Mouse (Mus musculus) embryonic facial prominence, embryonic 15.5 days (tissue): ENCODE data around the gene Fam111a. TPM values are rescaled to one million over a fixed set of nuclear protein-coding genes. Genes with fewer than 3 reads are reported as not detected.
A peak's percentile ranks its signal among the peaks of the same experiment; 100 is the strongest.

ENCODE experiments used
- ATAC-seq: fragments of 200-750 bp; cut with Nextera tagmentation; 2 replicates; pipeline ENCODE4 v1.8.0; 2017; ENCODE audit warnings: low read depth, moderate TSS enrichment; ENCODE audit not compliant: insufficient number of reproducible peaks, low FRiP score, low TSS enrichment
- H3K27ac ChIP-seq: fragments of 300-500 bp; sonication (generic); replicated peaks from 2 replicates; pipeline ENCODE4 v1.5.1; 2015; ENCODE audit warnings: mild to moderate bottlenecking, inconsistent platforms
- H3K27me3 ChIP-seq: fragments of 300-500 bp; sonication (generic); 2 replicates; pipeline ENCODE4 v1.6.1; 2015; ENCODE audit warnings: inconsistent platforms
- H3K36me3 ChIP-seq: fragments of 300-500 bp; sonication (generic); 2 replicates; pipeline ENCODE4 v1.6.1; 2015; ENCODE audit warnings: mild to moderate bottlenecking, inconsistent platforms
- H3K4me1 ChIP-seq: fragments of 300-500 bp; sonication (generic); 2 replicates; pipeline ENCODE4 v1.6.1; 2015; ENCODE audit warnings: inconsistent platforms
- H3K4me2 ChIP-seq: fragments of 300-500 bp; sonication (generic); replicated peaks from 2 replicates; pipeline ENCODE4 v1.6.1; 2015; ENCODE audit warnings: mild to moderate bottlenecking, inconsistent platforms
- H3K4me3 ChIP-seq: fragments of 300-500 bp; sonication (generic); replicated peaks from 2 replicates; pipeline ENCODE4 v1.5.1; 2015; ENCODE audit warnings: mild to moderate bottlenecking, inconsistent platforms
- H3K9ac ChIP-seq: fragments of 300-500 bp; sonication (generic); 2 replicates; pipeline ENCODE4 v1.6.1; 2015; ENCODE audit warnings: inconsistent platforms
- H3K9me3 ChIP-seq: fragments of 300-500 bp; sonication (generic); replicated peaks from 2 replicates; pipeline ENCODE4 v1.6.1; 2016; ENCODE audit warnings: inconsistent platforms
- WGBS: fragments of 180-500 bp; shearing (Covaris S2); methylation state at CpG from one replicate; pipeline ENCODE4 v1.1.7; 2015; 5-methylcytosine and 5-hydroxymethylcytosine counted together
- polyA plus RNA-seq: library from polyadenylated mRNA; unstranded; fragments of >200 nt; fragmentation: Nextera tagmentation; extraction: Ambion mirVana; gene quantifications from 2 replicates; pipeline ENCODE4 v1.2.1, GENCODE M21; 2015

Gene Fam111a
- polyA plus RNA-seq, 1 experiment from 2014 or later: 22.0 TPM

DNA sequence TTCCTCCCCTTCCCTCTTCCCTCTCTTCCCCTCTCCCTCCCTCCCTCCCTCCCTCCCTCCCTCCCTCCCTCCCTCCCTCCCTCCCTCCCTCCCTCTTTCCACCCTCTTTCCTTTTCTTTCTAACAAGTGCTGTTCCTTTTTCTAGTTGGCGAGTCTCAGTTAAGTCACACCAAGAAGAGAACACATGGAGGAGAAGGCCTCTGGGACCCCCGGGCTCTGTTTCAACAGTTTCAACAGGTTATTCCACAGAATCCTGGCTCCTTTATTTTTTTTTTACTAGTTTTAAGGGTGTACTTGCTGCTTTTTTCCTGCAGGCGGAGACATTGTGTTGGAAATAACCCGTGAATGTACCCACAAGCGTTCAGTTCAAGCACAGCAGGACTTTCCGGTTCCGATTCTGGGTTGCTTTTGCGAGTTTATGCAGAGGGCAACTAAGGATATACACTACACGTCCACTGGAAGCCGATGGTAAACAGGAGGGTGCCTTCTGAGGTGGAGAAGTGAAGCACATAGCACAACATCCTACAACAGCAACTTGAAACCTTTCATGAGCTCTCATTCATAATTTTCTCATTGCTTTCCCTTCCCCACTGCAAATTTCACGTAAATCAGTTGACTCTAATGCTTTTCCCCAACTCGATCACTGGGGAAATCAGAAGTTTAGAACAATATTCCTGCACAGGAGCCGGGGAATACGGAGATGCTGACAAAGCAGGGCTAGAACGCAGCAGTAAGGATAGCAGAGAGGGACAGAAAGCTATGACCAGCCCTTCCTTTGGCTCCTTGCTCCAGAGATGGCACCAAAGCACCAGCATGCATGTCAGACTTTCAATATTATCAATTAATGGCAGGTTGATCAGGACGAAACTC is 27.6 kb upstream of the Fam111a start:
- H3K27me3 ChIP-seq: peaks cover 5% of the 10 kb centered on the region; the same call in 1 of the 2 replicates
- WGBS: 3% methylated on average over 16 of the region's 16 CpGs
- no peaks in the 10 kb centered on the region for H3K9me3 ChIP-seq
- no peak overlapping the region for H3K27ac ChIP-seq
- ATAC-seq: 0 out of 2 replicates have a peak, but pooled peaks have one; percentile 72
- peak overlapping the region; percentile 33 for H3K9ac ChIP-seq
- peak overlapping the region; percentile 65 for H3K4me2 ChIP-seq
- no peaks in the 10 kb centered on the region for H3K4me1 ChIP-seq
- H3K4me3 ChIP-seq: peak overlapping the region; percentile 47
- H3K36me3 ChIP-seq: no peaks in the 10 kb centered on the region

DNA sequence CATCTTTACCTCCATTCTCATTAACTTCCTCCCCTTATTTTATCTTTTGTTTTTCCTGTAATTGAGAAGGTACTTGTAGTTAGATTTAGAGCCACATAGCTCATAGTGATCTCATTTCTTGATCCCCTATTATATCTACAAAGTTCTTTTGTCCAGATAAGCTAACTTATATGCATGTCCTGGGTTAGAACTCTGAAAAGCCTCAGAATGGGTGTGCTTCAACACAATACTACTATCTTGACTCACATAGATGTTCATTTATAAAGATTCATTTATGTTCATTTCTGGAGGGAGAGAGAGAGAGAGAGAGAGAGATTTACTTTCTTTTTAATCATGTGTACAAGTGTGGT is 27.0 kb upstream of the Fam111a start:
- Histone ChIP-seq H3K4me1 (no peaks in the 10 kb centered on the region), H3K36me3 (no peaks in the 10 kb centered on the region), H3K9me3 (no peaks in the 10 kb centered on the region), H3K27me3 (peaks cover 5% of the 10 kb centered on the region; the same call in 1 of the 2 replicates), H3K4me3 (peak overlapping the region; percentile 47), H3K9ac (no peak overlapping the region), H3K27ac (no peak overlapping the region), H3K4me2 (peak overlapping the region; percentile 65)
- no peak for ATAC-seq

DNA sequence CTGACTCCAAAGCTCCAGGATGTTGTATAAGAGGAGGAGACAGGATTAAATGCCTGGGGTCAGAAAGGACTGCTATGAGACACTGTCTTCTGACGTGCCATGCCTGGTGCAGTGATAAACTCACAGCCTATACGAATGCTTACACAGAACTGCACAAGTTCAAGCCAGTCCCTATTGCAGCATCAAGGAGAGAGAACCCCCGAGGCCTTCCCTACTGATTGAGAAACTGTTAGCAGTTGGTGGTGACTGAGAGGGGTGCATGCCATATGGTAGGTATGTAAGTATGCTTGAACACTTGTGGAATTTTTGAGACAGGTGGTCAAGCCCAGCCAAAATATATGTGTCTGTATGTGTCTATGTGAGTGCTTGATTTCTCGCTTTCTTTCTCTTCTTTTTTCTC is 22.2 kb upstream of the Fam111a start:
- H3K36me3 ChIP-seq: no peaks in the 10 kb centered on the region
- no peaks in the 10 kb centered on the region for H3K27me3 ChIP-seq
- H3K4me3 ChIP-seq: no peak overlapping the region
- no peak for ATAC-seq
- H3K4me1 ChIP-seq: no peaks in the 10 kb centered on the region
- H3K9me3 ChIP-seq: no peaks in the 10 kb centered on the region
- no peak overlapping the region for H3K27ac ChIP-seq
- H3K9ac ChIP-seq: no peak overlapping the region
- 35% methylated on average over 4 of the region's 4 CpGs for WGBS
- no peak overlapping the region for H3K4me2 ChIP-seq

- H3K9ac ChIP-seq: no peak overlapping the region
- H3K27me3 ChIP-seq: no peaks in the 10 kb centered on the region
- no peak overlapping the region for H3K4me3 ChIP-seq
- no peaks in the 10 kb centered on the region for H3K4me1 ChIP-seq
- ATAC-seq: no peak
- no peaks in the 10 kb centered on the region for H3K36me3 ChIP-seq
- H3K27ac ChIP-seq: no peak overlapping the region
- H3K4me2 ChIP-seq: no peak overlapping the region
- no peaks in the 10 kb centered on the region for H3K9me3 ChIP-seq
These were observed 8.4 kb upstream of the Fam111a start for GRCm38 (mm10) chr19:12537168-12537567.

DNA sequence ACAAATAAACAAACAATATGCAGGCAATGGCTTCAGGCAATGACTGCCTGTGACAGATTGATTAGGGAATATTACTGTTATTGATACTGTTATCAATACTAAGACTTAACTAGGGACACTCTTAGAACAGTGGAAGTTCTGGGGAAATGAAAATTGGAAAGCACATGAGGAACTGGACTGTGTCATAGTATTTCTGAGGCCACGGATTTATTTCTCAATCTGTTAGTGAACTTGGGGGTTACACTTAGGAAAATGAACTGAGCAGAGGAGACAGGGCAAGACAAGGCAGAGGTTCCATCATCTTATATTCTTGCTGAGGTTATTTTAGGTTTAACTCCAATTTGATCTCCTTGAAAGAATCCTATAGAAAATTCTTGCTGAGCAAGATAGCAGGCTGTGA is 5.6 kb upstream of the Fam111a start:
- no peaks in the 10 kb centered on the region for H3K36me3 ChIP-seq
- H3K4me2 ChIP-seq: no peak overlapping the region
- no peak overlapping the region for H3K27ac ChIP-seq
- no peaks in the 10 kb centered on the region for H3K9me3 ChIP-seq
- no peaks in the 10 kb centered on the region for H3K27me3 ChIP-seq
- no peak overlapping the region for H3K9ac ChIP-seq
- 70% methylated on average over 1 of the region's 1 CpGs for WGBS
- no peak for ATAC-seq
- no peak overlapping the region for H3K4me3 ChIP-seq
- H3K4me1 ChIP-seq: no peaks in the 10 kb centered on the region

DNA sequence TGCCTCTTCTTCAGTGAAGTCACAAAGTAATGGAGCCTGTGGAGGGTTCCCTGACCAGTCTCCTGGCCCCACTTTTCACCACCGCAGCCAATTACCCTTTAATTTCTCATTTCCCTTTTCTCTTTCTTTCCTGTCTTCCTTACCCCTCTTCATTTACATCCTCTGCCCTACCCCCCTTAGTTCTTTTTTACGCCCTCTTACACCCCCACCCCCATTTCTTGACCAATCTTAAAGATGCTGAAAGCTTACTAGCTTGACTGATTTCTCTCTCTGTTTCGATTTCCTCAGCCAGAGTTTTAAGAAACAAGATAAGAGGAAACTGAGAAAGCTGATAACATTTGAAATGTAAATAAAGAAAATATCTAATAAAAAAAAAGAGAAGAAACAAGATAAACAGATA is 4.8 kb upstream of the Fam111a start:
- WGBS: 63% methylated on average over 3 of the region's 3 CpGs
- Histone ChIP-seq H3K4me2 (no peak overlapping the region), H3K9me3 (no peaks in the 10 kb centered on the region), H3K36me3 (no peaks in the 10 kb centered on the region), H3K4me1 (no peaks in the 10 kb centered on the region), H3K4me3 (no peak overlapping the region), H3K27ac (no peak overlapping the region), H3K27me3 (no peaks in the 10 kb centered on the region), H3K9ac (no peak overlapping the region)
- ATAC-seq: no peak

GRCm38 (mm10) chr19:12541644-12542043 is 3.9 kb upstream of the Fam111a start:
- Histone ChIP-seq H3K27me3 (no peaks in the 10 kb centered on the region), H3K4me3 (no peak overlapping the region), H3K36me3 (no peaks in the 10 kb centered on the region), H3K27ac (no peak overlapping the region), H3K9ac (no peak overlapping the region), H3K4me1 (no peaks in the 10 kb centered on the region), H3K9me3 (no peaks in the 10 kb centered on the region), H3K4me2 (no peak overlapping the region)
- 24% methylated on average over 2 of the region's 2 CpGs for WGBS
- no peak for ATAC-seq

- Histone ChIP-seq H3K36me3 (no peaks in the 10 kb centered on the region), H3K4me3 (no peak overlapping the region), H3K27ac (no peak overlapping the region), H3K27me3 (no peaks in the 10 kb centered on the region), H3K9me3 (no peaks in the 10 kb centered on the region), H3K9ac (no peak overlapping the region), H3K4me1 (no peaks in the 10 kb centered on the region), H3K4me2 (no peak overlapping the region)
- WGBS: 77% methylated on average over 5 of the region's 5 CpGs
- no peak for ATAC-seq
These were observed 3.6 kb downstream of the Fam111a start for GRCm38 (mm10) chr19:12549166-12549565.

GRCm38 (mm10) chr19:12550005-12550942 is 4.7 kb downstream of the Fam111a start:
- Histone ChIP-seq H3K4me1 (no peaks in the 10 kb centered on the region), H3K4me2 (no peak overlapping the region), H3K9ac (no peak overlapping the region), H3K36me3 (no peaks in the 10 kb centered on the region), H3K4me3 (no peak overlapping the region), H3K27ac (no peak overlapping the region), H3K27me3 (no peaks in the 10 kb centered on the region), H3K9me3 (no peaks in the 10 kb centered on the region)
- 74% methylated on average over 5 of the region's 5 CpGs for WGBS
- ATAC-seq: no peak

- H3K27ac ChIP-seq: no peak overlapping the region
- no peaks in the 10 kb centered on the region for H3K9me3 ChIP-seq
- no peak overlapping the region for H3K9ac ChIP-seq
- no peak overlapping the region for H3K4me3 ChIP-seq
- no peak for ATAC-seq
- H3K4me2 ChIP-seq: no peak overlapping the region
- 94% methylated on average over 2 of the region's 2 CpGs for WGBS
- H3K36me3 ChIP-seq: no peaks in the 10 kb centered on the region
- H3K4me1 ChIP-seq: no peaks in the 10 kb centered on the region
- no peaks in the 10 kb centered on the region for H3K27me3 ChIP-seq
These were observed 10.8 kb downstream of the Fam111a start for GRCm38 (mm10) chr19:12556293-12556692.

DNA sequence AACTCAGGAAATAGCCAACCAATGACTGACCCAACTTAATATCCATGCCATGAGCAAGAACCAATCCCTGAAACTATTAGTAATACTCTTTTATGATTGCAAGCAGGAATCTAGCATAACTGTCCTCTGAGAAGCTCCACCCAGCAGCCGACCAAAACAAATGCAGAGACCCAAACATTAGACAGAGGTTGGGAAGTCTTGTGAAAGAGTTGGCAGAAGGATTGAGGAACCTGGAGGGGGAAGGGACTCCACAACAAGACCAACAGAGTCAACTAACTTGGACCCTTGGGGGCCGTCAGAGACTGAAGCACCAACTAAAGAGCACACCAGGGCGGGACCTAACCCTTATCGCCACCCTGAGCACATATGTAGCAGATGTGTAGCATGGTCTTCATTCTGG is 12.7 kb downstream of the Fam111a start:
- 87% methylated on average over 4 of the region's 4 CpGs for WGBS
- no peak for ATAC-seq
- H3K9ac ChIP-seq: no peak overlapping the region
- H3K4me1 ChIP-seq: no peaks in the 10 kb centered on the region
- no peak overlapping the region for H3K4me3 ChIP-seq
- no peaks in the 10 kb centered on the region for H3K9me3 ChIP-seq
- no peaks in the 10 kb centered on the region for H3K36me3 ChIP-seq
- H3K27me3 ChIP-seq: no peaks in the 10 kb centered on the region
- no peak overlapping the region for H3K27ac ChIP-seq
- H3K4me2 ChIP-seq: no peak overlapping the region
